Mouse (Mus musculus) liver, embryonic 14.5 days (tissue): ENCODE data around the gene Zfp652.

ENCODE experiments used
- CTCF ChIP-seq: IDR thresholded peaks from 2 replicates; pipeline ENCODE4 v1.5.1; 2016; ENCODE audit warnings: antibody characterized with exemption, low read depth, control low read depth
- EP300 ChIP-seq: IDR thresholded peaks from 2 replicates; pipeline ENCODE4 v1.6.1; 2016; ENCODE audit warnings: antibody characterized with exemption, low read depth

DNA sequence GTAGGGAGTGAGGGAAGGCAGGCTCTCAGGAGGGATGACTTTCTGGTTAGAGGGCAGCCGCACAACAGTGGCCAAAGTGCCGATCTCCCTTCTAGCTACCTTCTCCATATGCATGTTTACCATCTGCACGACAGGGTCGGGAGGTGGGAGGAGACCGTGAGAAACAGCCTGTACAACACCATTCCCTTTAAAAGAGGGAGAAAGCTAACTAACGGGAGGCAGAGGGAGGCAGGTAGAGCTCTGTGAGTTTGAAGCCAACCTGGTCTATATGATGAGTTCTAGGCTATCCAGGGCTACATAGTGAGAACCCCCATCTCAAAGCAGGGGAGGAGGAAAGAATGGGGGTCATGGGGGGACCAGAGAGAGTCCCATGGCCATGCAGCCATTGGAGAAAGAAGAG is 123.4 kb downstream of the Zfp652 start:
- TF ChIP-seq CTCF: no peak
- TF ChIP-seq EP300: no peak
